Mouse (Mus musculus) adrenal gland, postnatal 36 days (tissue): ENCODE measurements around the gene Sdk1. TPM values are rescaled to one million over a fixed set of nuclear protein-coding genes. Genes with fewer than 3 reads are reported as not detected.

Experiments used
- DNase-seq, 2 experiments: peaks; one replicate each; pipeline ENCODE4 v3.0.0; 2021; ENCODE audit warnings: mixed read lengths in 1 of 2
- total RNA-seq, 2 experiments: library from RNA; stranded (reverse); gene quantifications; 2 replicates each; pipeline ENCODE4 v1.2.3; 2021

The Sdk1 gene
- total RNA-seq, 2 experiments from 2014 or later, result 11.4 to 24.0 TPM

- DNase-seq, result no peak
Measured at GRCm38 (mm10) chr5:141768761-141769515, 527.6 kb downstream of the Sdk1 start.

GRCm38 (mm10) chr5:141771516-141771915 lies 530.2 kb downstream of the Sdk1 start:
- no peak for DNase-seq

GRCm38 (mm10) chr5:141778231-141778630 lies 536.9 kb downstream of the Sdk1 start:
- no peak for DNase-seq

- peak in 1 of 2 experiments; percentile 11 for DNase-seq
Measured at GRCm38 (mm10) chr5:141781142-141781541, 539.9 kb downstream of the Sdk1 start.

DNA sequence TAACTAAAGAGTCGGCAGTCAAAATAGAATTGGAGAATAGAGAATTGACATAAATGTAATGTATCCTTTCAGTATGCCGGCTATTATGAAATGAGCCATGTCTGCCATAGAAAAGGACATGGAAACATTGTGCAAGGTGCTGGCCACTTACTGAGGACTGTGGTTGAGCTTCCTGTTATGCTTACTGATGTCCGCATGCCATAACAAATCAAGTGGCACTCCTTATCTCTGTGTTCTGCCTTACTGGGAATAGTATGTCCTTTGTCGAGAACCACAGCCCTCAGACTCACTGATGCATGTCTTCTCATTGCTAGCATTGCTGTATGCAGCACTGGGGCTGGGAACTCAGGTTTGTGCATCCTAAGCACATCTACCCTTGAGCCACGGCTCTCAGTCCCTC lies 541.0 kb downstream of the Sdk1 start:
- no peak for DNase-seq

GRCm38 (mm10) chr5:141783516-141783915 lies 542.2 kb downstream of the Sdk1 start:
- DNase-seq, result peak; percentile 25 to 43

DNA sequence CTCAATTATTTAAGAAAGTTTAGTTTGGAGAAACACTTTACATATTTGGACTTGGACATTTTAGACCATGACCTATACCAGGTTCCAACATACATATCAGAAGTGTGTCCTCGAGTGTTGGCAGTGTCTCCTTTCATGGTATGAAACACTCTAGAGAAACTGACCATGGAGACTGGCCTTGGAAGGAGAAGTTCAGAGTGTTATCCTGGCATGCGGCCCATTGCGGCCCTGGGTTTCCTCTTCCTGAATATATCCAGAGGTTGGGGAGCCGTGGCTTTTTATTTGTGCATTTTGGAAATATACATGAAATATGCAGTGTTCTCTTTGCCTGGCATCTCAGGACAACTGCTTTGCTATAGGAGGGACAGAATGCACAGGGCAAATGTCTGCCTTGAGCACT lies 552.6 kb downstream of the Sdk1 start:
- peak; percentile 79 to 85 for DNase-seq

- DNase-seq, result no peak
Measured at GRCm38 (mm10) chr5:141823823-141824330, 582.6 kb downstream of the Sdk1 start.

DNA sequence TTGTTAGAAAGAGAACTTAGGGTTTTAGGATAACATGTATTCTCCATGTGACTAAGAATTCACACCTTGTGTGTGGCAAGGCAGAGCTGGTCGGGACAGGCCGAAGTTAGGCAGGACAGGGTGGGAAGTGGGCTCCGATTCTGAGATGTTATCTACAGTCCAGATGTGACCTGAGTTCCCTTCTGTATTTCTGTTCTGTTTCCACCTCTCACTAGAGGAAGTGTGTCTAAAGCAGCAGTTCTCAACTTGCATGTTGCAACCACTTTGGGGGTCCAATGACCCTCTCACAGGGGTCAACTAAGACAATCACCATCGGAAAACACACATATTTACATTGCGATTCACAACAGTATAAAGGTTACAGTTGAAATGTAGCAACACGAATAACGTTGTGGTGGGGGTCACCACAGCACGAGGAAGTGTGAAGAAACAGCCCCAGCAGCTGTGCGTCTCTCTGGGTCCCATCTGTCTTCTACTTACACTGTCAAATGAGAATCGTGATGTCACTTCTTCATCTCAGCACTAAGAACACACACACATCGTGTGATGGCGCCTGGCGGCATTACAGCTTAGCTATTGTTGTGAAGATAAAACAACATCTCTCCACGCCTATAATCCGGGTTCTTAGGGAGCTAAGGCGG lies 583.6 kb downstream of the Sdk1 start:
- DNase-seq, result no peak

DNA sequence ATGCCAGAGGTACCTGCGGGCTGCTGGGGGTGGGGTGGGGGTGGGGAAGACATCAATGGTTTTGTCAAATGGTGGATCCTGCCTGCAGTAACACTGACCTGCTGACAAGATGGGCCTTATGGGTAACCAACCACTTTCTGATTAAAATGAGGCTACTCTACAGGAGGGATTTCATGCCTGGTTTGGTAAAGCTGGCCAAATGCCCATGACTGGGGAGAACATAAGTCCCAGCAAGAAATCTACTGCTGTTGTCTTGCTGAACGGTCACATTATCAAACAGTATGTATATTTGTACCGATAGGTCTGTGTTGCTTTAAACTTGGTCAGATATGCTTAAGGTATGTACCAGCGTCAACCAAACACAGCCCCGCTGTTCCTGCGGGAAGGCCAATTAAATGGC lies 594.3 kb downstream of the Sdk1 start:
- no peak for DNase-seq

DNA sequence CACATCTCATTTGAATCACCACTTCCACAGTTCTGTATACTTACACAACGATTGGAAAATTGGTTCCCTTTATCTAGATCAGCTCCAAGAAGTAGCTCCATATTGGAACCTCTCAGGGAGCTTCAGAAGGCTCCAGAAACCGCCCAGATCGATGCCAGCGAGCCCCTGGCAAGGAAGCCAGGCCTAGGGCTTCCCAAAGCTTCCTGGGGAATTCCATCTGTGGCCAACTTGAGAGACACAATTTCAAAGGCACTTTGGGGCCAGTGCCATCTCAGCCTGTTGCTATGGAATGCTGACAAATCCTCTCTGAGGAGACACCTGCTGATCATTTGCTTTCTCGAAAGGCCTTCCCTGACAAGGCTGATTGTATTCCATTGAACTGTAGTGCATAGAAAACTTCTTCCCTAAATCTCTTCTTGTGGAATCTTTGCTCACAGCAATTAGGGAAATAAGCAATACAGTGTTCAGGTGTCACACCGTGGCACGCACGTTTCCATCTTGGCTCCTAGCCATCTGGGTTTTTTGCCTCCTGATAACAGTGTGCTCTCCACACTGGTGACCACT lies 595.7 kb downstream of the Sdk1 start:
- no peak for DNase-seq

DNA sequence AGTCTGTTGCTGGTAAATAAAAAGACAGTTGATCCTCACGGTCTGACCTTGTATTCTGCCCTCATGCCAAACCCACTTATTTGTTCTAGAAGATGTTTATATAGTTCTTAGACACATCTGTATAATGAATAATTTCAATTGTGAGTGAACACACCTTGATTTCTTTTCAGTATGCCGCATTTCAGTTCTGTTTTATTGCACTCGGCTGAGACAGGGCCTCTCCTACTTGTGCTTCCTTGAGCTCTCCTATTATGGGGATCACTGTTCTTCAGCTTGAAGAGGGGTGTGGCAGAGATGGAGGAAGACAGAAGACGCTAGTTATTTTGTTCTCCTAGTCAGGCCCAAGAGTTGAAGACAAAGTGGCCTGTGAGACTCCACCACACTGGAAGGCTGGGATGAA lies 603.4 kb downstream of the Sdk1 start:
- no peak for DNase-seq

DNA sequence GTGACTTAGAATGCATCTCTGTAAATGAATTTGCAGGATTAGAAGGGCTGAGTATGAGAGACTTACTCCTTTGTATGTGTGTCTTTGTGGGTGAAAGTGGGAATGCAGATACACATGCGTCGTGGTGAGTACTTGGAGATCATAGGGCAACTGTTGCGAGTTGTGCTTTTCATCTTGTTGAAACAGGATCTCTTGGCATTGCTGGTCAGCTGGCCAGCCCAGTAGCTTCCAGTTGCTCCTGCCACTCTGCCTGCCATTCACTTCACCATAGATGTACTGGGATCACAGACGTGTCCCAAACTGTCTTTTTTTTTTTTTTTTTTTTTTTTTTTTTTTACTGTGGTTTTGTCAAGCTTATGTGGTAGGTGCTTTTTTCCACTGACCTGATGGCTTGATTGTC lies 606.4 kb downstream of the Sdk1 start:
- DNase-seq, result no peak

DNA sequence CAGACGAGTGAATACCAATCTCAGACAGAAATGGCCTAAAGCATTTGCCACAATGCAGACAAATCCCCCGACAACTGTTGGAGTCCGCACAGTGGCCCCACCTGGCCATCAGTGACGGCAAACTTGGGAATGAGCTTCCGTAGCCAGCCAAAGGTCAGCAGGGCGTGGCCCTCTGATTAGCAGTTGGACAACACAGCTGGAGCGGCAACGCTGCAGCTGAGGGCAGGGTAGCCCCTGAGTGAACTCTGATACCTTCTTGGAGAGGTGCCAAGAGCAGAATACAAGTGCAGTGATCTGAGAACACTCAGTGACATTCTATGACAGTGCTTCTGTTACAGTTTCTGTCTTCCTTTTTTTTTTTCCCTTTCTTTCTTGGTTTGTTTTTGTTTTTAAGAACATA lies 610.9 kb downstream of the Sdk1 start:
- peak; percentile 34 to 56 for DNase-seq

GRCm38 (mm10) chr5:141856447-141856846 lies 615.2 kb downstream of the Sdk1 start:
- DNase-seq, result no peak

DNA sequence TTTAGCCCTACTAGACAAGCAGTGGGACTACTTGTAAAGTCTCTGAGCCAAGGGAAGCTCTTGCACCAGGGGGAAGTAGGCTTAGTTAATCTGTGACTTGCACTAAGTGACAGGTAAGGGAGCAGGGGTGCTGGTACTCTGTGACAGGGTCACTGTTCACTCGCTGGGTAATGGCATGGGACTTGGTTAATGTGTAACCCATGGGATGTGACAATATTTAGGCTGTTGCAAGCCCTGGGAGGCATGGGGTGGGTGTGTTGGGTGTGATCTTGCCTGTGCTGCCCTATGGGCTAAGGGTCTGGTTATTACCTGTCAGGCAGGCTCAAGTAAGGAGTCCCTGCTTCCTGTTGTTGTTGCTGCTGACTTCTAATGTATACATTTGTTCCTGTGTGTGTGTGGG lies 616.5 kb downstream of the Sdk1 start:
- DNase-seq, result no peak

DNA sequence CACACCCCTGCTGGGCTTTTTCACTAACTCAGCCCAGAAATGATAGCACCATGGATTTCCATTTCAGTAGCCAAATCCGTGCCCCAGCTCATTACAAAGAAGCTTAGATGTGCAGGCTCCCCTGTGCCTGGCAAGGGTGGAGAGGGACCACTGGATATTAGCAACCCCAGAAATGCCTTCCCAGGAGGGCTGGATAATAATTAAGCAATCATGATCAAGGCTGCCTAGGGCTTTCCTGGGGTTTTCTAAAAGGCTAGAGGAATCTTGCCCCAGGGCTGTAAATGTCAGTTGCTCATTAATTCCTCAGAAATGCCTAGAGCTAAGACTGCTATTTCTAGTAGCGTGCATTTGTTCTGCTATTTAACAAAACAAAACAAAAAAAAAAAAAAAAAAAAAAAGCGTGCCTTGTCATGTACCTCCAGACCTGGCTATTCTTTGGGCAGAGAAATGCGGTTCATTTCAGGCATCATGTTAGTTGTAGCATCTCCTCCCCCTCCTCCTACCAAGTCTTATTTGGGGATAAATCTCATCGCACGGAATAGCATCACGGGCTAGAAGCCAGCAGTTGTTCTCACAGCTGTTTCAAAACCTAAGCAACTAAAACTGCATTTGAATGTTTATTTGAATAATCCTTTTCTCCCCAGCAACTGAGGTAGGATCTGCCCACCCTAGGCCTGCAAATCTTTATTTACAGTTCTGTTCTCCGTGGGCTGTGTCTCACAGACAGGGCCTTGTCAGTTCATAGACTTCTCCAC lies 617.3 kb downstream of the Sdk1 start:
- no peak for DNase-seq

DNA sequence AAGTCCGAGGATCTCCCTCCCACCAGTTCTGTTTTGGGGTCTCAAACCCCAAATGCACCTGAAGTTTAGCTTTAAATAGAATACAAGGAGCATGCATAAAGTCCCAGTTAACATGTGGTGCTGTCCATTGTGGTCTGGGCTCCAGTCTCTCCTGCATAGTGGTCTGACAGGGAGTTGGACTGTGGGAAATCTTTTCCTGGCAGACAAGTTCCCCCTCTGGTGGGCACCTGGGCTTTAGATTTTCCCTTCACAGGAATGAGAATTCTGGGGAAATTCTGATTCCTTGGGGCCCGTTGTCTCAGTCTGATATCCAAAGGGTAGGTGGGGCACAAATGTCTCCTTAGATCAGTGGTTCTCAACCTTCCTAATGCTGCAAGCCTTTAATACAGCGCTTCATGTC lies 624.8 kb downstream of the Sdk1 start:
- no peak for DNase-seq

DNA sequence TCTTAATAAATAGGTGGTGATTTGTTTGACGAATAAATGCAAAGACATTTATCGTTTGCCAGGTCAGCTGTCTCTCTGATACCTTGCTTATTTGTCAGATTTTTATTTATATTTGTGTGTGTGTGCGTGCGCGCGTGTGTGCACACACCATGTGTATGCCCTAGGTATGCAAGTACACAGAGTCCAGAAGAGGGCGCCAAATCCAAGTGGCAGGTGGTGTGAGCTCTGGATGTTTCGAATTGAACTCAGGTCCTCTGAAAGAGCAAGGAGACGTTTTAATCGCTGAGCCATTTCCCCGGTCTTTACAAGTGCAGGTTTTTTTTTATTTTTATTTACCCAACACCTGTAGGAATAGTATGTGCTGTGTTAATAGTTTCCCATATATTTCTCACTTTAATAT lies 632.5 kb downstream of the Sdk1 start:
- no peak for DNase-seq

DNA sequence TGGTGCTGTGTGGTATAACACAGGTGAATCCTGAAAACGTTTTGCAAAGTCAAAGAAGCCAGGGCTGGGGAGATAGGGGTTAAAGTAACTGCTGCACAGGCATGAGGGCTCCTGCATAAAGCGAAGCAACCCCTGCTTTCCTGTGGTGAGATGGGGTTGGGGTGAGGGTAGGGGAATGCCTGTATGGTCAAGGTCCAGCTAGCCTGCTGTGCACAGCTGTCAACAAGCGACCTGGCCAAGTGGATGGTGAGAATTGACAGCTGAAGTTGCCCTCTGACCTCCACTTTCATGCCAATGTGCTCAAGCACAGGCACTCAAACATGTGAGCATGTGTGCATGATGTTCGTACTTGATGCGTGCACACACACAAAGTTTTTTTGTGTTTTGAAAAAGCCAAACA lies 639.4 kb downstream of the Sdk1 start:
- no peak for DNase-seq

GRCm38 (mm10) chr5:141884111-141884647 lies 642.9 kb downstream of the Sdk1 start:
- DNase-seq, result no peak

- no peak for DNase-seq
Measured at GRCm38 (mm10) chr5:141886006-141886405, 644.7 kb downstream of the Sdk1 start.
